Mouse (Mus musculus): Measurements from ENCODE around the gene Gm20831. TPM values are rescaled to one million over a fixed set of nuclear protein-coding genes. Genes with fewer than 3 reads are reported as not detected.
"Not testable (repeated sequence)": the region's sequence is repeated elsewhere in the genome, so short reads cannot be mapped to it uniquely, and the experiment has no call there.

Gm20831 gene
- not detected in 2 replicates for polyA plus RNA-seq (2012; rRNA removed)

- not testable (repeated sequence) for H3K4me1 ChIP-seq (ENCODE audit: control insufficient read depth, insufficient read depth, low read length); H3K27ac ChIP-seq (ENCODE audit: insufficient read depth, low read length); H3K4me3 ChIP-seq (ENCODE audit: insufficient read depth, low read length)
These were observed at the start of gene Gm20831, which contains the start of gene Gm20772 for GRCm38 (mm10) chrY:17874441-17874840. Gene Gm20831, plus strand, starts transcription at chrY:17874741. Gene Gm20772, plus strand, starts transcription at chrY:17874741.

GRCm38 (mm10) chrY:17846166-17846565 lies 28.4 kb upstream of the Gm20831 start, which contains the start of gene Gm21904:
Gene Gm21904, minus strand, starts transcription at chrY:17846266.
- H3K4me1 ChIP-seq (ENCODE audit: control insufficient read depth, insufficient read depth, low read length); H3K27ac ChIP-seq (ENCODE audit: insufficient read depth, low read length); H3K4me3 ChIP-seq (ENCODE audit: insufficient read depth, low read length): not testable (repeated sequence)

- H3K27ac ChIP-seq (ENCODE audit: insufficient read depth, low read length); H3K4me1 ChIP-seq (ENCODE audit: control insufficient read depth, insufficient read depth, low read length); H3K4me3 ChIP-seq (ENCODE audit: insufficient read depth, low read length): not testable (repeated sequence)
These were observed 62.7 kb downstream of the Gm20831 start, which contains the start of gene Srsy for GRCm38 (mm10) chrY:17937230-17937629. Gene Srsy, minus strand, starts transcription at chrY:17937330.

Other genes starting within 250 kb of the Gm20831 start
- not detected in 2 replicates for gene Gm21904, start 28.5 kb upstream of the Gm20831 start, polyA plus RNA-seq (2012; rRNA removed)
- gene Gm20772, start within 50 bp of the Gm20831 start, polyA plus RNA-seq (2012; rRNA removed), result not detected in 2 replicates
- gene Srsy, start 62.6 kb downstream of the Gm20831 start, polyA plus RNA-seq (2012; rRNA removed), result not detected in 2 replicates
- gene Gm21764, start 187.1 kb downstream of the Gm20831 start, polyA plus RNA-seq (2012; rRNA removed), result not detected in 2 replicates
- gene Ssty1, start 214.4 kb downstream of the Gm20831 start, polyA plus RNA-seq (2012; rRNA removed), result not detected in 2 replicates